Mouse (Mus musculus) G1E (cell line): ENCODE data around the gene Hdhd3. TPM values are rescaled to one million over a fixed set of nuclear protein-coding genes. Genes with fewer than 3 reads are reported as not detected.

ENCODE experiments used
- ATAC-seq: 2 replicates; pipeline ENCODE4 v1.8.0; 2016; ENCODE audit warnings: mild to moderate bottlenecking; ENCODE audit not compliant: insufficient number of reproducible peaks, poor library complexity, low FRiP score, severe bottlenecking; ENCODE audit errors: extremely low read depth
- DNase-seq: peaks from one replicate; pipeline ENCODE4 v3.0.0; 2012; ENCODE audit warnings: low spot score
- H3K27me3 ChIP-seq: 2 replicates; pipeline ENCODE4 v1.6.1; 2012; ENCODE audit warnings: mild to moderate bottlenecking, low read length, inconsistent platforms; ENCODE audit not compliant: insufficient read depth
- H3K36me3 ChIP-seq: replicated peaks from 2 replicates; pipeline ENCODE3; 2012; ENCODE audit warnings: mild to moderate bottlenecking, inconsistent platforms
- H3K4me1 ChIP-seq: 2 replicates; pipeline ENCODE4 v1.6.1; 2012; ENCODE audit warnings: low read depth, low read length, inconsistent platforms, mixed read lengths; ENCODE audit not compliant: insufficient read depth
- H3K4me3 ChIP-seq: 2 replicates; pipeline ENCODE4 v1.5.1; 2012; ENCODE audit warnings: low read depth, mild to moderate bottlenecking, inconsistent platforms, low read length, moderate library complexity, mixed read lengths
- H3K9me3 ChIP-seq: replicated peaks from 2 replicates; pipeline ENCODE4 v1.6.1; 2012; ENCODE audit warnings: inconsistent platforms
- CTCF ChIP-seq: IDR thresholded peaks from 2 replicates; pipeline ENCODE4 v1.5.1; 2012; ENCODE audit warnings: low read depth, low read length, inconsistent platforms, mixed read lengths
- GATA1 ChIP-seq: IDR thresholded peaks from 2 replicates; pipeline ENCODE4 v1.6.1; 2012; ENCODE audit warnings: borderline replicate concordance, low read length, inconsistent platforms, mixed read lengths
- GATA2 ChIP-seq: IDR thresholded peaks from 2 replicates; pipeline ENCODE4 v1.6.1; 2012; ENCODE audit warnings: low read depth, low read length, inconsistent platforms, borderline replicate concordance
- POLR2AphosphoS5 ChIP-seq: IDR thresholded peaks from 2 replicates; pipeline ENCODE4 v1.6.1; 2012; ENCODE audit warnings: low read depth, low read length, inconsistent platforms; ENCODE audit not compliant: insufficient replicate concordance
- TAL1 ChIP-seq: conservative IDR thresholded peaks from 2 replicates; pipeline ENCODE4 v1.6.1; 2012; ENCODE audit warnings: low read depth, low read length, inconsistent platforms, mixed read lengths
- polyA plus RNA-seq: library from polyadenylated mRNA; stranded (reverse); fragments of >175 nt; gene quantifications from 2 replicates; pipeline ENCODE4 v1.2.3, GENCODE M21; 2012
- total RNA-seq, 2 experiments: library from RNA; stranded (forward) in 1 of 2; stranded (reverse) in 1 of 2; fragments of 200-1000 nt in 1 of 2; fragments of >200 nt in 1 of 2; fragmentation: Nextera tagmentation in 1 of 2; gene quantifications; 2 replicates each; pipeline ENCODE4 v1.2.3; 2014 to 2017

Hdhd3 gene
- total and polyA plus RNA-seq, 3 experiments: 1.3 to 3.0 (median 2.3) TPM

- no peak for ATAC-seq
- Histone ChIP-seq H3K36me3 (peaks cover 45% of the 10 kb centered on the region), H3K4me1 (peaks cover 83% of the 10 kb centered on the region)
Measured at GRCm38 (mm10) chr4:62518416-62519121, 15.3 kb upstream of the Hdhd3 start.

GRCm38 (mm10) chr4:62517538-62518415, 14.5 kb upstream of the Hdhd3 start:
- Histone ChIP-seq H3K27me3 (no peaks in the 10 kb centered on the region), H3K4me3 (peak overlapping the region; percentile 77), H3K9me3 (no peaks in the 10 kb centered on the region), H3K4me1 (peaks cover 84% of the 10 kb centered on the region), H3K36me3 (peaks cover 45% of the 10 kb centered on the region)
- ATAC-seq (no peak), DNase-seq (no peak)
- no peak for TF ChIP-seq CTCF
- no peak for TF ChIP-seq GATA2
- TF ChIP-seq GATA1: no peak
- no peak for TF ChIP-seq POLR2AphosphoS5
- no peak for TF ChIP-seq TAL1

More at GRCm38 (mm10) chr4:62518416-62519121, 15.3 kb upstream of the Hdhd3 start:
- H3K4me3 ChIP-seq: peak overlapping the region; percentile 77
- DNase-seq: peak; percentile 66
- H3K27me3 ChIP-seq: no peaks in the 10 kb centered on the region
- no peak for TF ChIP-seq TAL1
- no peak for TF ChIP-seq POLR2AphosphoS5
- no peak for TF ChIP-seq GATA1
- TF ChIP-seq GATA2: no peak
- no peak for TF ChIP-seq CTCF
- no peaks in the 10 kb centered on the region for H3K9me3 ChIP-seq

GRCm38 (mm10) chr4:62517046-62517445, 13.8 kb upstream of the Hdhd3 start:
- H3K4me3 ChIP-seq: peak overlapping the region; percentile 77; the same call in 1 of the 2 replicates
- ATAC-seq: no peak
- TF ChIP-seq GATA2 (no peak), TAL1 (no peak), CTCF (no peak), GATA1 (no peak), POLR2AphosphoS5 (no peak)

GRCm38 (mm10) chr4:62516579-62516978, 13.3 kb upstream of the Hdhd3 start:
- H3K4me1 ChIP-seq: peaks cover 84% of the 10 kb centered on the region
- H3K4me3 ChIP-seq: peak overlapping the region; percentile 77; the same call in 1 of the 2 replicates
- H3K36me3 ChIP-seq: peaks cover 48% of the 10 kb centered on the region
- no peaks in the 10 kb centered on the region for H3K27me3 ChIP-seq
- peak; percentile 96 for DNase-seq
- no peak for TF ChIP-seq GATA2
- no peak for TF ChIP-seq POLR2AphosphoS5
- TF ChIP-seq TAL1: peak; percentile 95
- no peak for TF ChIP-seq CTCF
- no peak for TF ChIP-seq GATA1
- peak; percentile 71 for ATAC-seq
- no peaks in the 10 kb centered on the region for H3K9me3 ChIP-seq

More at GRCm38 (mm10) chr4:62517046-62517445, 13.8 kb upstream of the Hdhd3 start:
- Histone ChIP-seq H3K36me3 (peaks cover 45% of the 10 kb centered on the region), H3K4me1 (peaks cover 83% of the 10 kb centered on the region), H3K27me3 (no peaks in the 10 kb centered on the region), H3K9me3 (no peaks in the 10 kb centered on the region)
- no peak for DNase-seq

GRCm38 (mm10) chr4:62516079-62516478, 12.8 kb upstream of the Hdhd3 start:
- no peaks in the 10 kb centered on the region for H3K9me3 ChIP-seq
- TF ChIP-seq GATA1: no peak
- no peak for TF ChIP-seq POLR2AphosphoS5
- no peak for TF ChIP-seq TAL1
- TF ChIP-seq GATA2: no peak
- TF ChIP-seq CTCF: no peak
- H3K27me3 ChIP-seq: no peaks in the 10 kb centered on the region
- no peak for ATAC-seq
- peak overlapping the region; percentile 77 for H3K4me3 ChIP-seq
- peaks cover 51% of the 10 kb centered on the region for H3K36me3 ChIP-seq
- no peak for DNase-seq
- peaks cover 86% of the 10 kb centered on the region for H3K4me1 ChIP-seq

GRCm38 (mm10) chr4:62515490-62515889, 12.2 kb upstream of the Hdhd3 start:
- Histone ChIP-seq H3K9me3 (no peaks in the 10 kb centered on the region), H3K4me1 (peaks cover 86% of the 10 kb centered on the region), H3K36me3 (peaks cover 57% of the 10 kb centered on the region), H3K4me3 (peak overlapping the region; percentile 77; the same call in 1 of the 2 replicates), H3K27me3 (no peaks in the 10 kb centered on the region)
- no peak for TF ChIP-seq CTCF
- no peak for TF ChIP-seq TAL1
- no peak for TF ChIP-seq POLR2AphosphoS5
- TF ChIP-seq GATA1: no peak
- no peak for TF ChIP-seq GATA2
- ATAC-seq (no peak), DNase-seq (peak; percentile 65)
